Mouse (Mus musculus) embryonic facial prominence, embryonic 14.5 days (tissue): ENCODE data around the gene Mapk6. TPM values are rescaled to one million over a fixed set of nuclear protein-coding genes. Genes with fewer than 3 reads are reported as not detected.

ENCODE experiments used
- ATAC-seq: fragments of 200-750 bp; cut with Nextera tagmentation; 2 replicates; pipeline ENCODE4 v1.8.0; 2017; ENCODE audit warnings: low read depth, moderate number of reproducible peaks, moderate TSS enrichment
- DNase-seq: peaks from one replicate; pipeline ENCODE4 v3.0.0-alpha.2; 2015; ENCODE audit warnings: low spot score
- H3K27ac ChIP-seq: fragments of 300-500 bp; sonication (generic); replicated peaks from 2 replicates; pipeline ENCODE4 v1.5.1; 2014; ENCODE audit warnings: low read depth, mild to moderate bottlenecking, low read length, moderate library complexity
- H3K27me3 ChIP-seq: fragments of 300-500 bp; sonication (generic); replicated peaks from 2 replicates; pipeline ENCODE4 v1.6.1; 2014; ENCODE audit warnings: low read length; ENCODE audit not compliant: control insufficient read depth, insufficient read depth
- H3K36me3 ChIP-seq: fragments of 300-500 bp; sonication (generic); 2 replicates; pipeline ENCODE4 v1.6.1; 2014; ENCODE audit warnings: low read length, mixed read lengths; ENCODE audit not compliant: control insufficient read depth, insufficient read depth
- H3K4me1 ChIP-seq: fragments of 300-500 bp; sonication (generic); 2 replicates; pipeline ENCODE4 v1.6.1; 2014; ENCODE audit warnings: antibody characterized with exemption, low read length; ENCODE audit not compliant: control insufficient read depth, insufficient read depth
- H3K4me2 ChIP-seq: fragments of 300-500 bp; sonication (generic); 2 replicates; pipeline ENCODE4 v1.6.1; 2014; ENCODE audit warnings: low read depth, mild to moderate bottlenecking, low read length, moderate library complexity, mixed read lengths
- H3K4me3 ChIP-seq: fragments of 300-500 bp; sonication (generic); 2 replicates; pipeline ENCODE4 v1.5.1; 2014; ENCODE audit warnings: low read depth, mild to moderate bottlenecking, low read length
- H3K9ac ChIP-seq: fragments of 300-500 bp; sonication (generic); 2 replicates; pipeline ENCODE4 v1.6.1; 2014; ENCODE audit warnings: low read depth, mild to moderate bottlenecking, low read length, moderate library complexity, mixed read lengths
- H3K9me3 ChIP-seq: fragments of 300-500 bp; sonication (generic); 2 replicates; pipeline ENCODE4 v1.6.1; 2016; ENCODE audit warnings: low read length; ENCODE audit not compliant: control insufficient read depth
- WGBS: fragments of 180-500 bp; shearing (Covaris S2); extraction: QIAGEN DNeasy Blood & Tissue Kit; methylation state at CpG from one replicate; pipeline ENCODE4 v1.1.7; 2014; 5-methylcytosine and 5-hydroxymethylcytosine counted together
- polyA plus RNA-seq: library from polyadenylated mRNA; unstranded; fragments of >200 nt; fragmentation: Nextera tagmentation; extraction: Ambion mirVana; gene quantifications from 2 replicates; pipeline ENCODE4 v1.2.1, GENCODE M21; 2014

The Mapk6 gene
- polyA plus RNA-seq, 1 experiment from 2014 or later, result 60.4 TPM

GRCm38 (mm10) chr9:75437653-75438385, 28.0 kb upstream of the Mapk6 start:
- Histone ChIP-seq H3K36me3 (no peaks in the 10 kb centered on the region), H3K9ac (no peak overlapping the region), H3K27me3 (no peaks in the 10 kb centered on the region), H3K27ac (no peak overlapping the region), H3K9me3 (no peaks in the 10 kb centered on the region), H3K4me3 (no peak overlapping the region), H3K4me1 (peaks cover 6% of the 10 kb centered on the region), H3K4me2 (no peak overlapping the region)
- WGBS, result 31% methylated on average over 6 of the region's 6 CpGs
- DNase-seq (no peak), ATAC-seq (no peak)

- Histone ChIP-seq H3K27me3 (no peaks in the 10 kb centered on the region), H3K27ac (no peak overlapping the region), H3K4me2 (peak overlapping the region; percentile 16; the same call in 1 of the 2 replicates), H3K4me1 (peaks cover 5% of the 10 kb centered on the region; the same call in 1 of the 2 replicates), H3K9me3 (no peaks in the 10 kb centered on the region), H3K4me3 (no peak overlapping the region), H3K36me3 (no peaks in the 10 kb centered on the region), H3K9ac (peak overlapping the region; percentile 30; the same call in 1 of the 2 replicates)
- 9% methylated on average over 12 of the region's 12 CpGs for WGBS
- DNase-seq (peak; percentile 86), ATAC-seq (peak; percentile 79)
These were observed 26.1 kb upstream of the Mapk6 start for GRCm38 (mm10) chr9:75435918-75436317.

- Histone ChIP-seq H3K9me3 (no peaks in the 10 kb centered on the region), H3K4me3 (no peak overlapping the region), H3K36me3 (no peaks in the 10 kb centered on the region), H3K9ac (no peak overlapping the region), H3K4me2 (no peak overlapping the region), H3K27me3 (no peaks in the 10 kb centered on the region), H3K27ac (no peak overlapping the region), H3K4me1 (peaks cover 5% of the 10 kb centered on the region)
- ATAC-seq (no peak), DNase-seq (no peak)
- 80% methylated on average over 4 of the region's 4 CpGs for WGBS
These were observed 25.5 kb upstream of the Mapk6 start for GRCm38 (mm10) chr9:75435291-75435690.

GRCm38 (mm10) chr9:75434872-75435271, 25.1 kb upstream of the Mapk6 start:
- H3K4me2 ChIP-seq, result no peak overlapping the region
- DNase-seq (no peak), ATAC-seq (no peak)
- H3K9ac ChIP-seq, result no peak overlapping the region
- WGBS, result 76% methylated on average over 6 of the region's 6 CpGs
- no peak overlapping the region for H3K4me3 ChIP-seq
- H3K9me3 ChIP-seq, result no peaks in the 10 kb centered on the region
- H3K27ac ChIP-seq, result no peak overlapping the region
- H3K4me1 ChIP-seq, result peaks cover 5% of the 10 kb centered on the region
- H3K36me3 ChIP-seq, result no peaks in the 10 kb centered on the region
- H3K27me3 ChIP-seq, result no peaks in the 10 kb centered on the region

- no peaks in the 10 kb centered on the region for H3K9me3 ChIP-seq
- no peaks in the 10 kb centered on the region for H3K36me3 ChIP-seq
- peaks cover 5% of the 10 kb centered on the region for H3K4me1 ChIP-seq
- no peak overlapping the region for H3K4me2 ChIP-seq
- 46% methylated on average over 7 of the region's 7 CpGs for WGBS
- no peak overlapping the region for H3K9ac ChIP-seq
- ATAC-seq (peak; percentile 58; the same call in 1 of the 2 replicates), DNase-seq (peak; percentile 78)
- H3K4me3 ChIP-seq, result no peak overlapping the region
- H3K27me3 ChIP-seq, result no peaks in the 10 kb centered on the region
- H3K27ac ChIP-seq, result no peak overlapping the region
These were observed 24.5 kb upstream of the Mapk6 start for GRCm38 (mm10) chr9:75434172-75434793.

- Histone ChIP-seq H3K27me3 (no peaks in the 10 kb centered on the region), H3K9me3 (no peaks in the 10 kb centered on the region), H3K4me1 (peaks cover 5% of the 10 kb centered on the region), H3K4me2 (no peak overlapping the region), H3K9ac (no peak overlapping the region), H3K4me3 (no peak overlapping the region), H3K27ac (no peak overlapping the region), H3K36me3 (no peaks in the 10 kb centered on the region)
- ATAC-seq (no peak), DNase-seq (no peak)
- WGBS, result 80% methylated on average over 3 of the region's 3 CpGs
These were observed 22.9 kb upstream of the Mapk6 start for GRCm38 (mm10) chr9:75432694-75433093.

- H3K27ac ChIP-seq, result peak overlapping the region; percentile 69
- H3K4me3 ChIP-seq, result no peak overlapping the region
- no peak overlapping the region for H3K9ac ChIP-seq
- H3K4me1 ChIP-seq, result peaks cover 5% of the 10 kb centered on the region
- H3K4me2 ChIP-seq, result no peak overlapping the region
- no peaks in the 10 kb centered on the region for H3K36me3 ChIP-seq
- DNase-seq, result peak; percentile 45
- no peaks in the 10 kb centered on the region for H3K27me3 ChIP-seq
- H3K9me3 ChIP-seq, result no peaks in the 10 kb centered on the region
- WGBS, result 46% methylated on average over 16 of the region's 16 CpGs
- peak; percentile 17; the same call in 1 of the 2 replicates for ATAC-seq
These were observed 21.2 kb upstream of the Mapk6 start for GRCm38 (mm10) chr9:75430822-75431621.

GRCm38 (mm10) chr9:75429657-75430056, 19.9 kb upstream of the Mapk6 start:
- no peak overlapping the region for H3K9ac ChIP-seq
- H3K4me2 ChIP-seq, result no peak overlapping the region
- no peaks in the 10 kb centered on the region for H3K36me3 ChIP-seq
- ATAC-seq (no peak), DNase-seq (no peak)
- H3K27ac ChIP-seq, result no peak overlapping the region
- 100% methylated on average over 1 of the region's 1 CpGs for WGBS
- H3K4me1 ChIP-seq, result peaks cover 5% of the 10 kb centered on the region
- H3K4me3 ChIP-seq, result no peak overlapping the region
- H3K9me3 ChIP-seq, result no peaks in the 10 kb centered on the region
- no peaks in the 10 kb centered on the region for H3K27me3 ChIP-seq
